Mouse (Mus musculus) embryo, embryonic 11.5 days (tissue): ENCODE results near the gene Rbm44.
A peak's percentile ranks its signal among the peaks of the same experiment; 100 is the strongest.

Experiments used
- DNase-seq: peaks from one replicate; pipeline ENCODE4 v3.0.0-alpha.2; 2012; ENCODE audit warnings: low read depth, low spot score

Gene Rbm44

GRCm38 (mm10) chr1:91144813-91145212 is at the start of gene Rbm44:
TSS of gene Rbm44 (plus strand) at chr1:91145089.
- no peak for DNase-seq

- DNase-seq = no peak
Measured at GRCm38 (mm10) chr1:91095258-91095657, 49.6 kb upstream of the Rbm44 start.

- no peak for DNase-seq
Measured at GRCm38 (mm10) chr1:91095853-91096252, 49.0 kb upstream of the Rbm44 start.

- DNase-seq = no peak
Measured at GRCm38 (mm10) chr1:91096490-91096889, 48.4 kb upstream of the Rbm44 start.

- no peak for DNase-seq
Measured at GRCm38 (mm10) chr1:91097283-91097834, 47.5 kb upstream of the Rbm44 start.

GRCm38 (mm10) chr1:91098887-91099286 is 46.0 kb upstream of the Rbm44 start:
- DNase-seq = peak; percentile 56

GRCm38 (mm10) chr1:91101709-91102440 is 43.0 kb upstream of the Rbm44 start:
- DNase-seq = no peak

- DNase-seq = no peak
Measured at GRCm38 (mm10) chr1:91103366-91103983, 41.4 kb upstream of the Rbm44 start.

GRCm38 (mm10) chr1:91107548-91107947 is 37.3 kb upstream of the Rbm44 start:
- DNase-seq = no peak

- no peak for DNase-seq
Measured at GRCm38 (mm10) chr1:91109302-91109701, 35.6 kb upstream of the Rbm44 start.

GRCm38 (mm10) chr1:91112171-91112570 is 32.7 kb upstream of the Rbm44 start:
- DNase-seq = no peak

- DNase-seq = no peak
Measured at GRCm38 (mm10) chr1:91112606-91113005, 32.3 kb upstream of the Rbm44 start.

- no peak for DNase-seq
Measured at GRCm38 (mm10) chr1:91122121-91122520, 22.8 kb upstream of the Rbm44 start.

GRCm38 (mm10) chr1:91123004-91123403 is 21.9 kb upstream of the Rbm44 start:
- DNase-seq = no peak

GRCm38 (mm10) chr1:91123466-91123865 is 21.4 kb upstream of the Rbm44 start:
- no peak for DNase-seq

- DNase-seq = no peak
Measured at GRCm38 (mm10) chr1:91128849-91129248, 16.0 kb upstream of the Rbm44 start.

GRCm38 (mm10) chr1:91137036-91137435 is 7.9 kb upstream of the Rbm44 start:
- DNase-seq = no peak

- no peak for DNase-seq
Measured at GRCm38 (mm10) chr1:91151509-91151908, 6.6 kb downstream of the Rbm44 start.

GRCm38 (mm10) chr1:91166798-91167197 is 21.9 kb downstream of the Rbm44 start:
- no peak for DNase-seq

- DNase-seq = no peak
Measured at GRCm38 (mm10) chr1:91169157-91169556, 24.3 kb downstream of the Rbm44 start.

GRCm38 (mm10) chr1:91174796-91175195 is 29.9 kb downstream of the Rbm44 start:
- DNase-seq = no peak

GRCm38 (mm10) chr1:91176026-91176425 is 31.1 kb downstream of the Rbm44 start:
- DNase-seq = no peak

GRCm38 (mm10) chr1:91176871-91177270 is 32.0 kb downstream of the Rbm44 start:
- no peak for DNase-seq
